Mouse (Mus musculus): ENCODE data around the gene Sh3bp5. TPM values are rescaled to one million over a fixed set of nuclear protein-coding genes. Genes with fewer than 3 reads are reported as not detected.

Gene Sh3bp5
- polyA plus RNA-seq, 1 experiment from 2014 or later = 9.9 TPM

DNA sequence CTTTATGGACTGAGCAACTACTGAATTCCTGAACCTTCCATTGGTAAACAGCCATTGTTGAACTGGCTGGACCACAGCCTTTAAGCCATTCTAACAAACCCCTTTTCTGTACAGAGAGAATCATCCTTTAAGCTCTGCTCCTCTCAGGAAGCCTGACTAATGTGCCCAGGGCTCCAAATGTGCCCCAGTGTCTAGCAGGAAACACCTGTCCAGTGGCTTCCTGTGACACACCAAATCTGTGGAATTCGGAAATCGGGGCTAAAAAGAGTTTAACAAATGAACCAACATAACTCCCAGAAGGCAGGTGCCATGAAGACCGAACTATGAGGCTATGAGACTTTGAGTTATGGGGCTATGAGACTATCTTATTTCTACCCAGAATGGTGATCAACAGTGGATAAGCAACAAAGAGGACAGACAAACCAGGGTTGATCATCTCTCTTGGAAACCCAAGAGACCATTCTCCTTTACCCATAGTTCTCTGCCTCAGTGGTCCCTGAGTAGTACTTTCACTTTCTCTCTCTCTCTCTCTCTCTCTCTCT is 4.0 kb downstream of the Sh3bp5 start:
- Histone ChIP-seq H3K27me3 (ENCODE audit: control insufficient read depth, insufficient read depth, low read length) (no peaks in the 10 kb centered on the region), H3K36me3 (ENCODE audit: control insufficient read depth, insufficient read depth, low read length) (no peaks in the 10 kb centered on the region), H3K27ac (replicated peaks) (no peak overlapping the region), H3K4me3 (ENCODE audit: low read depth, low read length) (no peak overlapping the region), H3K9ac (ENCODE audit: low read length) (no peak overlapping the region), H3K9me3 (ENCODE audit: control insufficient read depth, low read length) (no peaks in the 10 kb centered on the region), H3K4me1 (replicated peaks; ENCODE audit: control insufficient read depth, insufficient read depth) (peaks cover 11% of the 10 kb centered on the region; the same call in 1 of the 2 replicates), H3K4me2 (replicated peaks; ENCODE audit: low read depth) (no peak overlapping the region)
- TF ChIP-seq EP300 (optimal IDR thresholded peaks at IDR 0.05) (no peak), CTCF (IDR thresholded peaks at IDR 0.05; ENCODE audit: low read depth) (no peak)
- ATAC-seq (ENCODE audit: low FRiP score, low TSS enrichment) = no peak
- whole genome bisulfite sequencing = 63% methylated on average over 3 of the region's 3 CpGs
- no peak for DNase-seq (ENCODE audit: low spot score)

DNA sequence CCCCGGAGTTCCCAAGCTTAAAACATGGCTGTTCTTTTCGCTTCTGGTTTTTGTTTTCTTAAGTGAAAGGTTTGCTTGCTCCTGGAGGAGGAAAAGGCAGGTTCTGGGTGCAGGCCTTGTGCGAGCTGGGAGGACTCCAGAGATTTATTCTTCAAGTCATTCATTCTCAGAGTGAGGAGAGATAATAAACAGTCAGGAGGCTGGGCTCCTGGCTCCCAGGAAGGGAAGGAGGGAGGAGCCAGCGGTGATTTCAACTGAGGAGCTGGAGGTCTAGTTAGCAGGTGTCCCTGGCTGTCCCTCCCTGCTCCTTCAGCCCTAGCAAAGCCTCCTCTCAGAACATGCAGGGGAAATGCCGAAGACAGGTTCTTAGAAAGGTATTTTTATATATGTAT is 6.9 kb downstream of the Sh3bp5 start:
- Histone ChIP-seq H3K36me3 (ENCODE audit: control insufficient read depth, insufficient read depth, low read length) (no peaks in the 10 kb centered on the region), H3K4me3 (ENCODE audit: low read depth, low read length) (no peak overlapping the region), H3K4me1 (replicated peaks; ENCODE audit: control insufficient read depth, insufficient read depth) (peaks cover 11% of the 10 kb centered on the region; the same call in 1 of the 2 replicates), H3K9me3 (ENCODE audit: control insufficient read depth, low read length) (no peaks in the 10 kb centered on the region), H3K27ac (replicated peaks) (peak overlapping the region; percentile 76), H3K9ac (ENCODE audit: low read length) (no peak overlapping the region), H3K4me2 (replicated peaks; ENCODE audit: low read depth) (peak overlapping the region; percentile 43), H3K27me3 (ENCODE audit: control insufficient read depth, insufficient read depth, low read length) (no peaks in the 10 kb centered on the region)
- ATAC-seq (ENCODE audit: low FRiP score, low TSS enrichment) (no peak), DNase-seq (ENCODE audit: low spot score) (peak; percentile 37)
- TF ChIP-seq CTCF (IDR thresholded peaks at IDR 0.05; ENCODE audit: low read depth) (no peak), EP300 (optimal IDR thresholded peaks at IDR 0.05) (no peak)
- WGBS = 27% methylated on average over 5 of the region's 5 CpGs

DNA sequence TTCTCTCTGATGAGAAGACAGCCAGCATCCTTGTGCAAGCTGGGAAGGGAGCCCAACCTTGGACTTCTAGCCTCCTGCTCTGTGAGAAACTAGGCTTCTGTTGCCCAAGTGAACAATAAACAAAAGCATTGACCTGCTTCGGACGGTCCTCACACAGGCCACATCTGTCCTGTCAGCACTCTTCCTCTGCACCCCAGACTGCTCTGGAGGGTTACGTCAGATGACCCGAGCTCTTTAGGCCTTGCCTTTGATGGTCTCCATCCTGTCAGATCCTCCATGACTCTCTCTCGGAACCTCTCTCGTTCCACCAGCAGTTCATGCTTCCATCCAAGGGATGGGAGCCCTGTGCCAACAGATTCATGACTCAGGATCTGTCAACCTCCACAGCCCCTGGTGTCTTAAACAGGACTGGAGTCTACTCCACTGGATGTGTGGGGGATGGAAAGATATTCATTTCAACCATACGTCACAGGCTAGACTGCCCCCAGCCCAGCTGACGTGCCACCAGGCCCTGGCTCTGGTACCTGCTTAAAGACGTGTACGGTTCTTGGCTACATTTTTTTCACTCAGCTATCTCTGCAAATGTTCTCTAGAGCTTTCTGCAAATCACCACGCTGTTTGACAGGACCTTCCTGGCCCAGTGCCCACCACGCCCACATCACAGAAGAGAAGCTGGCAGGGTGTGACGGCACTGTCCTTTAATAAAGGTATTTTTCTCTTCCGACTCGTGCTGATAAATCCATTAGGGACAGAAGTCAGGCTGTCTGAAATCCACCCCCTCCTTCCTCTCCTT is 7.5 kb downstream of the Sh3bp5 start:
- ATAC-seq (ENCODE audit: low FRiP score, low TSS enrichment) = peak; percentile 70
- no peak overlapping the region for H3K4me3 ChIP-seq (ENCODE audit: low read depth, low read length)
- peak; percentile 66 for DNase-seq (ENCODE audit: low spot score)
- H3K4me2 ChIP-seq (replicated peaks; ENCODE audit: low read depth) = peak overlapping the region; percentile 43
- no peaks in the 10 kb centered on the region for H3K36me3 ChIP-seq (ENCODE audit: control insufficient read depth, insufficient read depth, low read length)
- H3K27ac ChIP-seq (replicated peaks) = peak overlapping the region; percentile 76
- H3K4me1 ChIP-seq (replicated peaks; ENCODE audit: control insufficient read depth, insufficient read depth) = peaks cover 13% of the 10 kb centered on the region
- H3K27me3 ChIP-seq (ENCODE audit: control insufficient read depth, insufficient read depth, low read length) = no peaks in the 10 kb centered on the region
- H3K9me3 ChIP-seq (ENCODE audit: control insufficient read depth, low read length) = no peaks in the 10 kb centered on the region
- no peak for TF ChIP-seq EP300 (optimal IDR thresholded peaks at IDR 0.05)
- TF ChIP-seq CTCF (IDR thresholded peaks at IDR 0.05; ENCODE audit: low read depth) = no peak
- no peak overlapping the region; the same call in 1 of the 2 replicates for H3K9ac ChIP-seq (ENCODE audit: low read length)
- 26% methylated on average over 15 of the region's 15 CpGs for WGBS

DNA sequence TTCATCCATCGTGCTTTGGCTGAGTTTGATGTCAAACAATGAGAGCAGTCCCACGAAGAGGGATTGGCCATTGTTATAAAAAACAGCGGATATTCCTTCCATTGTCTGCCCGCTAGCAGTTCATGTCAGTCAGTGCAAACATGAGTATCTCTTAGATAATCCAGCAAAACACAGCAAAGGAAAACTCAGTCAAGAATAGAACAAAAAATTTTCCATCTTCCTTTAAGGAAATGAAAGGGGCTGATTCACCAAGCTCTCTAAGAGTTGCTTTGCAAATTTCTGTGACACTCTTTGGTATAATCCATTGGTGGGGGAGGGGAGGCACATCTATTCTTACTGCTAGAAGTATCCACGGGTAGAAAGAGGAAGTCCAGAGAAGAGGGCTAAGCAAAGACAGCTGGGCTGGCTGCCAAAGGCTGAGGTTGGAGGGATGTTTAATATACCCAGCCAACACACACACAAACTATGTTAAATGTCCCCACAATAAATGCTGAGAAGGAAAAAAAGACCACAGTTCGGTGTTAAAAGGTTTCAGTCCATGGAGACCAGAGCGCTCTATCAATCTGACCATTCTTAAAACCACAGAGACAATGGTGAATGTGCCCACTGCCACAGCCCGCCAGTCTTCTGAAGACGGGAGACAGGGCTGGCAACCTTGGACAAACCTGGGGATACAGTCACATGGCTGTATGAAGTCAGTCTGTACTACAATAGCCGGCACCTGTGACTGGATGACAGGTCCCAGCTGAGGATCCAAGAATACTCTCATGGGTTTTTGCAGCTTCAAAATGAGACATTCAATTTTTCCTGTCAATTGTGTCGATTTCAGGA is 12.7 kb downstream of the Sh3bp5 start:
- no peak overlapping the region for H3K4me3 ChIP-seq (ENCODE audit: low read depth, low read length)
- H3K27me3 ChIP-seq (ENCODE audit: control insufficient read depth, insufficient read depth, low read length) = no peaks in the 10 kb centered on the region
- TF ChIP-seq EP300 (optimal IDR thresholded peaks at IDR 0.05) = no peak
- H3K4me1 ChIP-seq (replicated peaks; ENCODE audit: control insufficient read depth, insufficient read depth) = peaks cover 8% of the 10 kb centered on the region
- 0 out of 2 replicates have a peak overlapping the region, but pooled peaks have one; percentile 56 for H3K27ac ChIP-seq (replicated peaks)
- H3K9me3 ChIP-seq (ENCODE audit: control insufficient read depth, low read length) = no peaks in the 10 kb centered on the region
- ATAC-seq (ENCODE audit: low FRiP score, low TSS enrichment) = peak; percentile 71; the same call in 1 of the 2 replicates
- DNase-seq (ENCODE audit: low spot score) = peak; percentile 46
- no peak overlapping the region for H3K4me2 ChIP-seq (replicated peaks; ENCODE audit: low read depth)
- no peaks in the 10 kb centered on the region for H3K36me3 ChIP-seq (ENCODE audit: control insufficient read depth, insufficient read depth, low read length)
- H3K9ac ChIP-seq (ENCODE audit: low read length) = no peak overlapping the region
- WGBS = 44% methylated on average over 11 of the region's 11 CpGs

DNA sequence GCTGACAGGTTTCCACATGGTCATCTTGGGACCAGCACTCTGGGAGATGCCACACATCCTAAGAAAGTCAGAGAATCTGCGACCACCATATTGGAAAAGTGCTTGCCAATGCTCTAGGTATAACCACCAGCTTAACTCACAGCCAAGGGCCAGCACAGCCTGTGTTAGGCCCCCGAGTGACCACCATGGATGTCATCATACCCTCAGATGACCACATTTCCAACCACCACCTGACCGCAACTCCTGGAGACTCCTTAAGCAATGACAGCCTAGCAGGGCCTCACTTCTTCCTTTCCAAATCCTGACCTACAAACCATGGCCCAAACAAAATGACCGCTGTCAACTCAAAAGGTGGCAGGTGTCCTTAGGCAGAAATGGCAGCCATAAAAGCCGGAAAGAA is 13.5 kb downstream of the Sh3bp5 start:
- no peak overlapping the region for H3K9ac ChIP-seq (ENCODE audit: low read length)
- H3K4me2 ChIP-seq (replicated peaks; ENCODE audit: low read depth) = no peak overlapping the region
- 0 out of 2 replicates have a peak overlapping the region, but pooled peaks have one; percentile 1 for H3K27ac ChIP-seq (replicated peaks)
- H3K27me3 ChIP-seq (ENCODE audit: control insufficient read depth, insufficient read depth, low read length) = no peaks in the 10 kb centered on the region
- DNase-seq (ENCODE audit: low spot score) = no peak
- ATAC-seq (ENCODE audit: low FRiP score, low TSS enrichment) = no peak
- 93% methylated on average over 5 of the region's 5 CpGs for WGBS
- no peaks in the 10 kb centered on the region for H3K9me3 ChIP-seq (ENCODE audit: control insufficient read depth, low read length)
- H3K36me3 ChIP-seq (ENCODE audit: control insufficient read depth, insufficient read depth, low read length) = no peaks in the 10 kb centered on the region
- no peak for TF ChIP-seq EP300 (optimal IDR thresholded peaks at IDR 0.05)
- no peak for TF ChIP-seq CTCF (IDR thresholded peaks at IDR 0.05; ENCODE audit: low read depth)
- H3K4me3 ChIP-seq (ENCODE audit: low read depth, low read length) = no peak overlapping the region
- H3K4me1 ChIP-seq (replicated peaks; ENCODE audit: control insufficient read depth, insufficient read depth) = peaks cover 3% of the 10 kb centered on the region; the same call in 1 of the 2 replicates
